Mouse (Mus musculus): ENCODE results near the gene Nfkbia. TPM values are rescaled to one million over a fixed set of nuclear protein-coding genes. Genes with fewer than 3 reads are reported as not detected.

Gene Nfkbia
- total and polyA plus RNA-seq, 3 experiments: 9.3 to 15.9 TPM; not detected in 1

DNA sequence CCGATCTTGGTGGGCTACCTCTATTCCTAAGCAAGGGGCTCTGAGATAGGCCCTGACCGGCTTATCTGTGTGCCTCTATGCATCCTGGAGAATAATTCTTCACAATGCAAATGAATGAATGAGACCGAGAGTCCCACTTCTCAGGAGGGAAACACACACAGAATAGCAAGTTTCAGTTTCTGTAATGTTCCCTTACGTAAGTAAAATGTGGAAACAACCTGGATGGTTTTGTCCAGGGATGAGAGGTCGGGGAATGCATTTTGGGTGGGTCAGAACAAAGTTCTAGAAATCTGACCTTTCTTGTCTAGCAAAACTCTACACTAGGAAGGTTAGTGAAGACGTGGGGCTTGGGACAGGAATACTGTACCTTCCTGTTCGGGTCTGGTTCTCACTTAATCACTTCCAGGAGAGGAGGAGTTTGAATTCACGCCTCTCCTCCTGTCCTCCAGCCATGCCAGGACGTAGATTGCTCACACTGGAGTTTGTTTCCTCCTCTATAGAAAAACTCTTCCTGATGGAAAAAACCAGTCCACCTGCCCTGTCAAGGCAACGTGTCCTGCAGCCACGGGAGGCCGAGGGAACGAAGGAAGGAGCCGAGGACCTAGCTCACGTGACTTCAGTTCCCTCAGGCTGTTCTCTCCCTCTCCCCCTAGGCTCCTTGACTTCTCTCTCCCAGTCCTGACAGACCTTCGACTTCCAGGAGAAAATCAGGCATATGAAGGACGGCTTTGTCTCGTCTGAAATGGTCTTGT, 5.3 kb downstream of the Nfkbia start:
- TF ChIP-seq TCF12 (IDR thresholded peaks at IDR 0.05; ENCODE audit: low read depth, low read length) (no peak), CHD2 (IDR thresholded peaks at IDR 0.05; ENCODE audit: low read length) (no peak), EP300 (IDR thresholded peaks at IDR 0.05; ENCODE audit: low read depth in 1 of 2, low read length in 2 of 2) (no peak)
- no peak for DNase-seq (ENCODE audit: low read depth, low spot score)
- Histone ChIP-seq H3K4me1 (ENCODE audit: control insufficient read depth in 1 of 2, insufficient read depth in 2 of 2, low read length in 2 of 2) (peaks cover 0 to 7% of the 10 kb centered on the region in 2 experiments; a peak in 3 of 4 replicates), H3K36me3 (ENCODE audit: control insufficient read depth in 1 of 2, insufficient read depth in 2 of 2, low read length in 2 of 2) (peaks cover 3 to 4% of the 10 kb centered on the region in 2 experiments; a peak in 3 of 4 replicates), H3K4me3 (ENCODE audit: control insufficient read depth in 1 of 2, insufficient read depth in 1 of 2, low read depth in 2 of 2, low read length in 2 of 2) (no peak overlapping the region), H3K79me2 (ENCODE audit: control insufficient read depth, insufficient read depth, low read length, poor library complexity) (peaks cover 6% of the 10 kb centered on the region), H3K9ac (ENCODE audit: control insufficient read depth, low read depth, low read length, poor library complexity, severe bottlenecking) (no peak overlapping the region), H3K27me3 (ENCODE audit: control insufficient read depth in 1 of 2, insufficient read depth in 2 of 2, low read length in 2 of 2) (no peaks in the 10 kb centered on the region), H3K27ac (ENCODE audit: control insufficient read depth, low read depth, low read length) (no peak overlapping the region), H3K9me3 (replicated peaks; ENCODE audit: insufficient read depth, low read length) (no peaks in the 10 kb centered on the region)

DNA sequence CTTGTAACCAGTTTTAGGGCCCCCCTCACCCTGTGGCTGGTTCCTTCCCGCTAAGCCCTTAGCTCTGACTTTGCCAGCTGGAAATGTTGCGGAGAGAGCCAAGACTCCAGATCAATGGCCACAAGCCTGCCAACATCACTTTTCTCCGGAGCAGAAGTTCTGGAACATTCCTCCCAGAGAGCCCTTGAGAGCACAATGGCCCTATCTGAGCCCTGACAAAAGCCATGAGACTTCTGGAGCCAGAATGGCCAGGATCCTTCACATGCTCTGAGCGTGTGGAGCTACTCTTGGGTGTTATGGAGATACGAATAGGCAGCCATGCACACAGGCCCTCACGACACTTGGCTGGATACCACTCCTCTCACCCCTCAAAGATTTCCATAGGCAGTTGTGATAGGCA, 7.6 kb downstream of the Nfkbia start:
- Histone ChIP-seq H3K9ac (ENCODE audit: control insufficient read depth, low read depth, low read length, poor library complexity, severe bottlenecking) (no peak overlapping the region), H3K27me3 (ENCODE audit: control insufficient read depth in 1 of 2, insufficient read depth in 2 of 2, low read length in 2 of 2) (no peaks in the 10 kb centered on the region), H3K4me3 (ENCODE audit: control insufficient read depth in 1 of 2, insufficient read depth in 1 of 2, low read depth in 2 of 2, low read length in 2 of 2) (no peak overlapping the region), H3K36me3 (ENCODE audit: control insufficient read depth in 1 of 2, insufficient read depth in 2 of 2, low read length in 2 of 2) (peaks cover 0 to 1% of the 10 kb centered on the region in 2 experiments; a peak in 1 of 4 replicates), H3K79me2 (ENCODE audit: control insufficient read depth, insufficient read depth, low read length, poor library complexity) (no peaks in the 10 kb centered on the region), H3K27ac (ENCODE audit: control insufficient read depth, low read depth, low read length) (no peak overlapping the region), H3K4me1 (ENCODE audit: control insufficient read depth in 1 of 2, insufficient read depth in 2 of 2, low read length in 2 of 2) (no peaks in the 10 kb centered on the region), H3K9me3 (replicated peaks; ENCODE audit: insufficient read depth, low read length) (no peaks in the 10 kb centered on the region)
- no peak for DNase-seq (ENCODE audit: low read depth, low spot score)
- TF ChIP-seq MYC (IDR thresholded peaks at IDR 0.05; ENCODE audit: low read depth, low read length) (no peak), TAL1 (IDR thresholded peaks at IDR 0.05; ENCODE audit: low read length) (no peak), USF1 (IDR thresholded peaks at IDR 0.05; ENCODE audit: low read depth, low read length) (no peak), NELFE (IDR thresholded peaks at IDR 0.05; ENCODE audit: low read depth, low read length) (no peak), CTCF (IDR thresholded peaks at IDR 0.05 in 2 of 3, conservative IDR thresholded peaks at IDR 0.05 in 1 of 3; ENCODE audit: control insufficient read depth in 1 of 3, insufficient read depth in 1 of 3, low read depth in 2 of 3, low read length in 3 of 3, poor library complexity in 1 of 3, severe bottlenecking in 1 of 3) (no peak)

DNA sequence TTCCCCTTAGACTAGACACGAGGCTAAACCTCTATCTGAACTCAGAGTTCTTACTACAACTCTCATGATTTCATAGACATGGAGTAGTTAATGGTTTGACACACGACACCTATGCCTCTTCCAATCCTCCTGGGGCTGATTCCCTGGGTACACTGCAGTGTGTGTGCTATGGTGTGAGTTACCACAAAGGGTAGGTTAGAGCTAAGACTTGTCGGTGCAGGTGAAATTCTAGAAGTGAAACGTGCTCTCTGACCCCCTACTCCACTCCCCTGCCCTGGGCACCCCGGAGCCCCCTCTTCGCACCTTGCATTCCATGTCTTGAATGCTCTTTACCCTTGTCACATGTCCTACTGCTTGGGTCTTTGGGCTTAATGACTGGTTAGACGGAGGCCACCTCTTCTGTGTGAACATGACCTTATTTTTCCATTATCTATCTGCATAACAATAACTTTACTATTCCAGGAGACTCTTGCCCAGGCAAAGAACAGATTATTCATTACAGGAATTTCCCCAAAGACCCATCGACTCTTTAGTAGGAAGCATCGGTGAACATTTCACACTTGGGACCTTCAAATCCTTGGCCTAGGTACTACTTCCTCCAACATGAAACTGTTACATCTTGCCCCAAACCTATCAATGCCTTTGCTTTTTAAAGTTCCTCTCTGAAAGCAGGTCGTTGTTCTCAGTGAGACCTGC, 8.2 kb downstream of the Nfkbia start:
- Histone ChIP-seq H3K4me1 (ENCODE audit: control insufficient read depth in 1 of 2, insufficient read depth in 2 of 2, low read length in 2 of 2) (no peaks in the 10 kb centered on the region), H3K9me3 (replicated peaks; ENCODE audit: insufficient read depth, low read length) (no peaks in the 10 kb centered on the region), H3K27ac (ENCODE audit: control insufficient read depth, low read depth, low read length) (no peak overlapping the region), H3K4me3 (ENCODE audit: control insufficient read depth in 1 of 2, insufficient read depth in 1 of 2, low read depth in 2 of 2, low read length in 2 of 2) (no peak overlapping the region), H3K27me3 (ENCODE audit: control insufficient read depth in 1 of 2, insufficient read depth in 2 of 2, low read length in 2 of 2) (no peaks in the 10 kb centered on the region), H3K36me3 (ENCODE audit: control insufficient read depth in 1 of 2, insufficient read depth in 2 of 2, low read length in 2 of 2) (no peaks in the 10 kb centered on the region; a peak in 1 of 4 replicates), H3K79me2 (ENCODE audit: control insufficient read depth, insufficient read depth, low read length, poor library complexity) (no peaks in the 10 kb centered on the region), H3K9ac (ENCODE audit: control insufficient read depth, low read depth, low read length, poor library complexity, severe bottlenecking) (no peak overlapping the region)
- no peak for DNase-seq (ENCODE audit: low read depth, low spot score)
- TF ChIP-seq NELFE (IDR thresholded peaks at IDR 0.05; ENCODE audit: low read depth, low read length): no peak
- TF ChIP-seq MAFK (IDR thresholded peaks at IDR 0.05; ENCODE audit: borderline replicate concordance, low read depth, low read length): no peak
